13 mouse cellular contexts compared by ENCODE assay signal in genomic region chr3:80975716-80976115, GRCm38 (mm10).
"Had no signal": no experiment of that assay in that cellular context is flagged by ENCODE, and none has a peak within 500 bp of the region (broad histone marks: within the 10 kb centered on the region; RNA-seq: fewer than 3 reads in every experiment).

No protein-coding gene starts in this region.

- DNase-seq: gastrocnemius, adult 2 months; gastrocnemius, postnatal 14 days; gastrocnemius, postnatal 36 days; heart, adult 18-20 months; heart, postnatal 10 days; heart, postnatal 4 days; kidney, adult 18-20 months; kidney, adult 8-10 months; kidney, postnatal 10 days; kidney, postnatal 25 days; kidney, postnatal 4 days; liver; liver, embryonic 13.5 days had no signal
